ENCODE assay signal across 7 mouse cellular contexts in genomic region chr11:52388979-52389378, GRCm38 (mm10). TPM values are rescaled to one million over a fixed set of nuclear protein-coding genes. Genes with fewer than 3 reads are reported as not detected.
DNase-seq lines count a peak whose midpoint lies in the region; ATAC-seq and TF ChIP-seq lines count a peak whose summit lies in the region.
"Not testable (repeated sequence)": the region's sequence is repeated elsewhere in the genome, so short reads cannot be mapped to it uniquely, and the experiment has no call there.

No protein-coding gene starts in this region.

- H3K36me3 ChIP-seq in ES-Bruce4 (ENCODE audit: control insufficient read depth, insufficient read depth, low read length, poor library complexity, severe bottlenecking) (peaks cover 41% of the 10 kb centered on the region), ES-E14 (ENCODE audit: control insufficient read depth, insufficient read depth, low read length, poor library complexity, severe bottlenecking) (peaks cover 34% of the 10 kb centered on the region)

- not testable (repeated sequence) for H3K4me1 ChIP-seq in ES-Bruce4 (ENCODE audit: control insufficient read depth, insufficient read depth, low read length)
- H3K4me1 ChIP-seq in ES-E14 (ENCODE audit: control insufficient read depth in 2 of 2, insufficient read depth in 2 of 2, low read length in 2 of 2, poor library complexity in 1 of 2): peaks cover 4 to 28% of the 10 kb centered on the region in 2 experiments; a peak in 3 of 4 replicates

- H3K9me3 ChIP-seq in ES-Bruce4 (replicated peaks; ENCODE audit: control insufficient read depth, insufficient read depth, low read length, poor library complexity, severe bottlenecking); ES-E14 (ENCODE audit: control insufficient read depth, insufficient read depth, low read depth, low read length): not testable (repeated sequence)

- H3K9ac ChIP-seq in ES-Bruce4 (ENCODE audit: low read depth, poor library complexity, severe bottlenecking); ES-E14 (ENCODE audit: insufficient read depth, low read depth, low read length, poor library complexity, severe bottlenecking): not testable (repeated sequence)

- DNase-seq in 416B (ENCODE audit: low read depth) (peak; percentile 47), ZHBTc4 (ENCODE audit: low read depth, low spot score) (peak; percentile 33)
- DNase-seq in ES-E14 (ENCODE audit: low read depth, low spot score): not testable (repeated sequence)

- not testable (repeated sequence) for H3K27me3 ChIP-seq in ES-Bruce4 (ENCODE audit: control insufficient read depth, insufficient read depth, low read length, poor library complexity, severe bottlenecking)

- TF ChIP-seq CTCF in ES-Bruce4 (IDR thresholded peaks at IDR 0.05; ENCODE audit: low read depth, low read length): not testable (repeated sequence)

- H3K4me3 ChIP-seq in ES-Bruce4 (ENCODE audit: low read depth, low read length); ES-E14 (ENCODE audit: insufficient read depth in 1 of 2, low read depth in 1 of 2, low read length in 2 of 2, poor library complexity in 1 of 2, severe bottlenecking in 1 of 2): not testable (repeated sequence)

- TF ChIP-seq POLR2A in ES-Bruce4 (IDR thresholded peaks at IDR 0.05; ENCODE audit: insufficient read depth, low read length): not testable (repeated sequence)

- ATAC-seq in common myeloid progenitor, adult 5-6 weeks (replicated peaks; ENCODE audit: low read depth, poor library complexity, severe bottlenecking): 0 out of 2 replicates have a peak, but pooled peaks have one; percentile 25
- peak; percentile 92 for ATAC-seq in megakaryocyte, adult 5-6 weeks (ENCODE audit: poor library complexity, severe bottlenecking)
- ATAC-seq in neutrophil, adult 5-6 weeks (ENCODE audit: extremely low read depth, insufficient number of reproducible peaks, low FRiP score, poor library complexity, severe bottlenecking): 0 out of 2 replicates have a peak, but pooled peaks have one; percentile 39

- in situ Hi-C loops in ES-E14 (cut with MboI; ENCODE audit: low sequenced_read_pairs in 2 of 2, unreplicated experiment in 2 of 2): not testable (repeated sequence)

- peak overlapping the region; percentile 80 for H3K27ac ChIP-seq in ES-Bruce4 (ENCODE audit: insufficient read depth, low read length)
- peak overlapping the region; percentile 85 for H3K27ac ChIP-seq in ES-E14 (ENCODE audit: insufficient read depth, low read depth, low read length, poor library complexity, severe bottlenecking)

- not testable (repeated sequence) for TF ChIP-seq EP300 in ES-Bruce4 (IDR thresholded peaks at IDR 0.05; ENCODE audit: insufficient read depth, low read depth, low read length)

RNA-seq across cellular contexts. Expression of gene 9530068E07Rik, which starts 7.2 kb away (rescaled TPM):
- 53.7 and 54.9 TPM in 2 replicates for polyA plus RNA-seq in ES-Bruce4 (2011; ENCODE audit: insufficient read depth, insufficient read length, low read depth, missing spikeins)
- total RNA-seq in ES-E14 (2012; rRNA removed): 54.7 and 55.0 TPM in 2 replicates
- 61.4 and 77.6 TPM in 2 replicates for total RNA-seq in common myeloid progenitor, adult 5-6 weeks (2017)
- total RNA-seq in megakaryocyte, adult 5-6 weeks (2015): 131 and 132 TPM in 2 replicates
- total RNA-seq in megakaryocyte, adult 5-6 weeks (2017): 74.8 and 90.7 TPM in 2 replicates
- total RNA-seq in neutrophil, adult 5-6 weeks (2017): 60.3 and 71.5 TPM in 2 replicates

RNA-seq across cellular contexts. Expression of gene Vdac1, which starts 28.3 kb away (rescaled TPM):
- 478 and 491 TPM in 2 replicates for polyA plus RNA-seq in ES-Bruce4 (2011; ENCODE audit: insufficient read depth, insufficient read length, low read depth, missing spikeins)
- total RNA-seq in ES-E14 (2012; rRNA removed): 238 and 268 TPM in 2 replicates
- total RNA-seq in common myeloid progenitor, adult 5-6 weeks (2017): 230 and 274 TPM in 2 replicates
- 71.2 and 74.6 TPM in 2 replicates for total RNA-seq in megakaryocyte, adult 5-6 weeks (2015)
- 116 and 128 TPM in 2 replicates for total RNA-seq in megakaryocyte, adult 5-6 weeks (2017)
- 42.9 and 53.9 TPM in 2 replicates for total RNA-seq in neutrophil, adult 5-6 weeks (2017)

Comparison
In these comparisons a context has a peak if more than half of its experiments do, and no peak if none do; other contexts are left out.
1. ATAC-seq: peak in every context shown above with its lines; median percentile 92 in megakaryocyte, adult 5-6 weeks; 39 in neutrophil, adult 5-6 weeks; 25 in common myeloid progenitor, adult 5-6 weeks.